Mouse (Mus musculus) testis, adult 2 months (tissue): ENCODE data around the gene Spred2. TPM values are rescaled to one million over a fixed set of nuclear protein-coding genes. Genes with fewer than 3 reads are reported as not detected.

Source experiments
- H3K27ac ChIP-seq: fragments of 200-500 bp; 2 replicates; pipeline ENCODE4 v1.5.1; 2012; ENCODE audit warnings: low read depth, low read length; ENCODE audit not compliant: control insufficient read depth, insufficient read depth
- H3K27me3 ChIP-seq: fragments of 200-500 bp; 2 replicates; pipeline ENCODE4 v1.6.1; 2012; ENCODE audit warnings: mild to moderate bottlenecking, low read length, moderate library complexity; ENCODE audit not compliant: control insufficient read depth, insufficient read depth
- H3K36me3 ChIP-seq: fragments of 200-500 bp; 2 replicates; pipeline ENCODE4 v1.6.1; 2012; ENCODE audit warnings: mild to moderate bottlenecking, low read length; ENCODE audit not compliant: control insufficient read depth, insufficient read depth
- H3K4me1 ChIP-seq: fragments of 200-500 bp; 2 replicates; pipeline ENCODE4 v1.6.1; 2012; ENCODE audit warnings: low read length; ENCODE audit not compliant: control insufficient read depth, insufficient read depth
- H3K4me3 ChIP-seq: fragments of 200-500 bp; 2 replicates; pipeline ENCODE4 v1.5.1; 2012; ENCODE audit warnings: low read depth, mild to moderate bottlenecking, low read length, moderate library complexity, mixed read lengths; ENCODE audit not compliant: control insufficient read depth
- CTCF ChIP-seq: fragments of 200-500 bp; IDR thresholded peaks from 2 replicates; pipeline ENCODE4 v1.5.1; 2012; ENCODE audit warnings: low read depth, mild to moderate bottlenecking, inconsistent platforms, low read length, moderate library complexity; ENCODE audit not compliant: control insufficient read depth, insufficient read depth, insufficient replicate concordance
- POLR2A ChIP-seq: fragments of 200-500 bp; IDR thresholded peaks from 2 replicates; pipeline ENCODE4 v1.6.1; 2012; ENCODE audit warnings: low read depth, mild to moderate bottlenecking, inconsistent platforms, low read length, moderate library complexity; ENCODE audit not compliant: control insufficient read depth
- polyA plus RNA-seq: library from polyadenylated mRNA; depleted of rRNA; stranded (reverse); fragments of >200 nt; gene quantifications from 2 replicates; pipeline ENCODE4 v1.2.3, GENCODE M21; 2012

The Spred2 gene
- polyA plus RNA-seq, 1 experiment, result 3.4 TPM

DNA sequence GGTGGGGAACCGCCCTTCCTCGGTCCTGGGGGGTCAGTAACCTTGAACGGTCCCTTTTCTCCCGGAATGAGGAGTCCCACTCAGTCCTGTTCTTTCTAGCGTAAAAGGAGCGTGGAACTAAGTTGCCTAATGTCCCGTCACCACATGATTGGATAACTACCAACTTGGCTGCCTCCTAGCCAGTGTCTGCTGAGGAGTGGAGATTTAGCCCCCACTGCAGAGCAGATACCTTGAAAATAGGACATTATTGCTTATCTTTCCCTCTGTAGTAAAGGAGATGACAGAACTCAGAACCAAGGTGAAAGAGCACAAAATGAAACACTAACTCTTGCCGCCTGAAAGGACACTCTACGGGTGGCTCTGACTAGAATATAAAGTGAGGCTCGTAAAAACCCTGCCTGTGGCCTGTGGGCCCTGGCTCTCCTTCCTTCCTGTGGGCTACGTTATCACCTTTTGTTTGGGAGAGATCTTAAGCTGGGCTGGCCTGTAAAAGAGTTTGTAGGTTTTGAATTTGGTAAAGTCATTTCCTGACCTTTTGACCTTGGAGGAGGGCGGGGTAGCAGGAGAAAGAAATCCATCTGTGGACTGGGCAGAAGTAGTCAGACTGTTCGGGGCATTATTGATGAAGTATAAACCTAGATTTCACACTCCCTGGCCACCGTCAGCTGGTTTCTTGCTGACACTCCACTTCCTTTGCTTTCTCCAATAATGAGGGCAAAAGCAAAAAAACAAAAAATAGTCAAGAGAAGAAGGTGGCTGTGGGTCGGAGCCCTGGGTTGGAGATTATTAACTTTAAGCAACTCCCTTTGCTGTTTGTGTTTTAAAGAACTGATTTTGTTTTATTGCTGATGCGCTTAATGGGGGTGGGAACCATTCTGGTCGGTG, 62.9 kb downstream of the Spred2 start:
- TF ChIP-seq CTCF (no peak), POLR2A (no peak)
- Histone ChIP-seq H3K36me3 (no peaks in the 10 kb centered on the region), H3K4me1 (0 out of 2 replicates have a peak, but pooled peaks cover 2% of the 10 kb centered on the region), H3K27me3 (no peaks in the 10 kb centered on the region), H3K27ac (no peak overlapping the region), H3K4me3 (no peak overlapping the region)

DNA sequence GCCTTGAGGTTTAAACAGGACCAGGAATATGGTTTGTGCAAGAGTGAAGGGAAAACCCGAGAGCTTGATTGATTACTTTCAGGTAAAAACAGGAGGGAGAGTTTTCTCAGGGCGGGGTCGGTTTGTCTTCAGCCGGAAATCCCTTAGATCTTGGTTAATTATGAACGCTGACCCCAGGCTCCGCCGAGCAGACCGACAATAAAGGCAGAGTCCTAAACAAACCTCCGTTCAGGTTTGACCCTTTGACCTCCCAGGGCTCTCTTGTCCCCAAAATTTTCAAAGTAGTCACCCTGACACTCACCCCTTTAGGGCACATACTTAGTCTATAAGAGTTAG, 63.5 kb downstream of the Spred2 start:
- Histone ChIP-seq H3K27me3 (no peaks in the 10 kb centered on the region), H3K4me3 (no peak overlapping the region), H3K27ac (no peak overlapping the region), H3K36me3 (no peaks in the 10 kb centered on the region), H3K4me1 (0 out of 2 replicates have a peak, but pooled peaks cover 2% of the 10 kb centered on the region)
- TF ChIP-seq POLR2A (no peak), CTCF (no peak)

DNA sequence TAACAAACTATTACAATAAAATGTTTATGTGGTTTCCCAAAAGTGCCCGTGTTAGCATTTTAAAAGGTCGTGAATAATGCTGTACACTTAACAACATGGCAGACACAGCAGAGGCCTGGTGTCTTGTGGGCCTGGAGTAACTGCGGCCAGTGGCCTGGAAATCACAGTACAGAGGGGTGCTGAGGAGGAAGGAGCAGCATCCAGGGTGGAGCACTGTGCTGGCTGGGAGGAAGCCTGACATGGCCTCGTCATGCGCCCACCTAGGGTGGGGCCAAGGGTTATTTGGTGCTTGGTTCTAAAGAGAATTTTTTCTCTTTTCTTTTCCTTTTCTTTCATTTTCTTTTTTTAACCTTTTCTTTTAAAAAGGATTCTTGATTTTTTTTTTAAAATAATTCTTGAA, 64.0 kb downstream of the Spred2 start:
- TF ChIP-seq CTCF, result no peak
- no peak for TF ChIP-seq POLR2A
- Histone ChIP-seq H3K36me3 (no peaks in the 10 kb centered on the region), H3K4me3 (no peak overlapping the region), H3K27me3 (no peaks in the 10 kb centered on the region), H3K27ac (no peak overlapping the region), H3K4me1 (0 out of 2 replicates have a peak, but pooled peaks cover 2% of the 10 kb centered on the region)

- Histone ChIP-seq H3K4me3 (no peak overlapping the region), H3K27ac (no peak overlapping the region), H3K36me3 (no peaks in the 10 kb centered on the region), H3K4me1 (0 out of 2 replicates have a peak, but pooled peaks cover 2% of the 10 kb centered on the region), H3K27me3 (no peaks in the 10 kb centered on the region)
- TF ChIP-seq POLR2A (no peak), CTCF (no peak)
Observed at GRCm38 (mm10) chr11:19988631-19989030, 64.5 kb downstream of the Spred2 start.

DNA sequence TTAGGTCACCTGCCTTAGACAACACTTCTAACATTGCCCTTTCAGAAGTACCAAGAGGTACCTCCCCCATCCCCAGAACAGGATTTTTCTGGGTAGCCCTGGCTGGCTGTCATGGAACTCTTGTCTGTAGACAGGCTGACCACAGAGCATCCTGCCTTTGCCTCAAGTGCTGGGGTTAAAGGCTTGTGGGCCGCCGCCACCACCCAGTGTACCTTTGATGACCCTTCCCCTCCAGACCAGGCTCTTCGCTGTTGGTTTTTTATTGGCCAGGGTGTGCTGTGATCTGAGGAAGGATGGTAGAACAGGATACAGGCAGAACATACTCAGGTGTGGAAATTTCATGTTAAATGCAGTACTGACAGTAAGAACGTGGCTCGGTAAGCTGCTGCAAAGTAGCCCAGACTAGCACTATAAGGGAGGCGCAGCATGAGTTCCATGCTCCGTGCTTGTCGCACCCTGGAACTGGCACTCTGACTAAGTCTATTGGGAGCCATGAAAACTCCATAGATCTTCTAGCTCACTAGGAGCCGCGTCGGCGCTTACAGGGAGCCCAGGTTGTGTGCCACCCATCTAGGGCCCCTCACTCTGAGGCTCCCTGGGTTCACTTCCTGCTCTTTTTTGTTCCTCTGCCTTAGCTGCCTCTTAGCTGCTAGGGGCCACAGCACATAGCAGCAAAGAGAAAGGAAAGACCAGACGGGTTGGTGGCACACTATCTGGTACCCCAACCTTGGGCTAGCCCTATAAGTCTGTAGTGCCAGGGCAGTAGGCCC, 65.2 kb downstream of the Spred2 start:
- no peaks in the 10 kb centered on the region for H3K36me3 ChIP-seq

DNA sequence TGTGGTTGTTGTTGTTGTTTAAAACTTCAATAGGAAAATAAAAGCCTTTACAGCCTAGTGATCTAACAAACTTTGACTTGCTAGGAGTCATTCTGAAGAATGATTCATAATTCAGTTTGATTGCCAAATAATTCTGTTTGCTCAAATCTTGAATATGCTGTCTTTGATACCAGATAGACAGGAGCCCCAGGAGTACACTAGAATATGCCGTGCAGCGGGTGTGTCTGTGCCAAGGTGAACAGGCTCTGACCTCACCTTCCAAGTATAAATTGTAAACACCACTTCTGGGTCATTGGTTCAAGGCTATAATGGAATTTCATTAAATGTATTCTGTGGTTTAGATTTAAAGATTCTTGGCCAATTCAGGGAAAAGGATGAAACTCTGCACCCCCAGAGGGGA, 66.6 kb downstream of the Spred2 start:
- Histone ChIP-seq H3K4me3 (no peak overlapping the region), H3K36me3 (no peaks in the 10 kb centered on the region), H3K4me1 (0 out of 2 replicates have a peak, but pooled peaks cover 2% of the 10 kb centered on the region), H3K27me3 (no peaks in the 10 kb centered on the region), H3K27ac (no peak overlapping the region)
- no peak for TF ChIP-seq POLR2A
- TF ChIP-seq CTCF, result no peak

More for the DNA sequence above, 65.2 kb downstream of the Spred2 start:
- no peak for TF ChIP-seq CTCF
- TF ChIP-seq POLR2A, result no peak
- Histone ChIP-seq H3K4me1 (0 out of 2 replicates have a peak, but pooled peaks cover 2% of the 10 kb centered on the region), H3K27me3 (no peaks in the 10 kb centered on the region), H3K27ac (no peak overlapping the region), H3K4me3 (no peak overlapping the region)
